Mouse (Mus musculus): ENCODE results near the gene Gabrb2. TPM values are rescaled to one million over a fixed set of nuclear protein-coding genes. Genes with fewer than 3 reads are reported as not detected.

Gabrb2 gene
- polyA plus RNA-seq, 1 experiment from 2014 or later: 6.5 TPM

DNA sequence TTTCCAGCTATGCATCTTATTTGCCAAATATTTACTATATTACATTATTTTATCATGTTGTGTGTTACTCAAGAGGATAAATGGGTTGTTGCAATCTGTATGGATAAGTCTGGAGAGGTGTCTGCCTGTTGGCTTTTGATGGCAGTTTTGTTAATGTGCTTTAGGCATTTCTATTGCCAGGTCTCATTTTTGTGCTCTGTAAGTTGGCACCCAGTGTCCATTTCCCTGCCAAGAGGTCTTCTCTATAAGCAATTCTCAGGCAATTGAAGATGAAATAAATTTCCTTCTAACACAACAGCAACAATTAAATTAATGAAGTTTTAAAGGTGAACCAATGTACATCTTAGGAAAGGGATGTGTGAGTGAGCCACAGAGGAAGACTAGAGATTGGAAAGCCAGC lies 11.9 kb downstream of the Gabrb2 start:
- Histone ChIP-seq H3K9ac (ENCODE audit: low read depth, low read length) (no peak overlapping the region), H3K4me1 (replicated peaks; ENCODE audit: control insufficient read depth, insufficient read depth, low read length) (no peaks in the 10 kb centered on the region)
- ATAC-seq (ENCODE audit: low FRiP score): no peak

GRCm38 (mm10) chr11:42438978-42439377 lies 19.4 kb downstream of the Gabrb2 start:
- Histone ChIP-seq H3K27me3 (ENCODE audit: control insufficient read depth, insufficient read depth, low read length) (no peaks in the 10 kb centered on the region), H3K36me3 (ENCODE audit: control insufficient read depth, insufficient read depth, low read length) (no peaks in the 10 kb centered on the region), H3K9ac (ENCODE audit: low read depth, low read length) (no peak overlapping the region), H3K4me2 (replicated peaks; ENCODE audit: low read depth, low read length) (no peak overlapping the region), H3K27ac (ENCODE audit: low read depth, low read length) (no peak overlapping the region), H3K4me3 (ENCODE audit: low read depth, low read length) (no peak overlapping the region), H3K9me3 (ENCODE audit: control insufficient read depth, low read length) (no peaks in the 10 kb centered on the region), H3K4me1 (replicated peaks; ENCODE audit: control insufficient read depth, insufficient read depth, low read length) (no peaks in the 10 kb centered on the region)
- ATAC-seq (ENCODE audit: low FRiP score) (no peak), DNase-seq (ENCODE audit: low spot score) (no peak)
- WGBS: 86% methylated on average over 2 of the region's 2 CpGs

More for the DNA sequence above, 11.9 kb downstream of the Gabrb2 start:
- no peaks in the 10 kb centered on the region for H3K27me3 ChIP-seq (ENCODE audit: control insufficient read depth, insufficient read depth, low read length)
- H3K36me3 ChIP-seq (ENCODE audit: control insufficient read depth, insufficient read depth, low read length): no peaks in the 10 kb centered on the region
- H3K4me3 ChIP-seq (ENCODE audit: low read depth, low read length): no peak overlapping the region
- H3K9me3 ChIP-seq (ENCODE audit: control insufficient read depth, low read length): no peaks in the 10 kb centered on the region
- H3K4me2 ChIP-seq (replicated peaks; ENCODE audit: low read depth, low read length): no peak overlapping the region
- no peak for DNase-seq (ENCODE audit: low spot score)
- H3K27ac ChIP-seq (ENCODE audit: low read depth, low read length): no peak overlapping the region

DNA sequence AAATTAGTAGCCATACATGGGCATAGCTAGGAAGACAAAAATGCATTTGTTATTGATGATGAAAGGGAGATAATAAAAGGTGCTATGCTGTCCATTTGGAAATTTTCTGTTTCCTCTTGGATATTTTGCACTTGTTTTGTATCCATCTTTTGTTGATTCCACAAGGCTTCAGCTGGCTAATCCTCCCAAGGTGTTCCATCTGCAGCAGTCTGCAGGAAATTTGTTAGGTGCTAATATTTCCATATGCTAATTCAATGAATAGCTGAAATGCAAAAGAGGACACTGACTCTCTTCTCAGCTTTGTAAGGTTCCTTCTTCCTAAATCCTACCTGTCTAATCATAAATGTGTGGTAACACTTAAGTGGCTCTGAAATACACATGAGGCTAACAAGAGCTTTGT lies 24.1 kb downstream of the Gabrb2 start:
- H3K4me3 ChIP-seq (ENCODE audit: low read depth, low read length): no peak overlapping the region
- DNase-seq (ENCODE audit: low spot score): no peak
- no peak overlapping the region for H3K27ac ChIP-seq (ENCODE audit: low read depth, low read length)
- H3K4me1 ChIP-seq (replicated peaks; ENCODE audit: control insufficient read depth, insufficient read depth, low read length): no peaks in the 10 kb centered on the region
- H3K9ac ChIP-seq (ENCODE audit: low read depth, low read length): no peak overlapping the region
- no peaks in the 10 kb centered on the region for H3K27me3 ChIP-seq (ENCODE audit: control insufficient read depth, insufficient read depth, low read length)
- no peaks in the 10 kb centered on the region for H3K36me3 ChIP-seq (ENCODE audit: control insufficient read depth, insufficient read depth, low read length)
- no peak for ATAC-seq (ENCODE audit: low FRiP score)
- H3K9me3 ChIP-seq (ENCODE audit: control insufficient read depth, low read length): no peaks in the 10 kb centered on the region
- no peak overlapping the region for H3K4me2 ChIP-seq (replicated peaks; ENCODE audit: low read depth, low read length)

DNA sequence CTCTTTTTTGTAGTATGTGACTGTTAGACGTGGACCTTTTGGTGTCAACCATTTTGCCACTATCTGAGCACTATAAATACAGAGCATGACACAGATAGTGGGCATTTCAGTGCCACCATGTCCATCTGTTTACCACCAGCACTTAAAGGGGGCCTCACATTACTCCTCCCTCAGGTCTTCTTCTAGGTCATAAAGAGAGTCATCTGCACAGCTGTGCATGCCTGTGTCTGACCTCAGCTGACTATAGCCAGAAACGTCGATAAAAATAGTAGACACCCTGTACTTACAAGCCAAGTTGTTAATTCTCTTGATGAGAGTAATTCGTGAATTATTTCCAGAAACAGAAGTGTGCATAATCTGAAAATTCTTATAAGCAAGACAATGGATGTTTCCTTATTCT lies 29.4 kb downstream of the Gabrb2 start:
- DNase-seq (ENCODE audit: low spot score) (no peak), ATAC-seq (ENCODE audit: low FRiP score) (no peak)
- no peak overlapping the region for H3K9ac ChIP-seq (ENCODE audit: low read depth, low read length)
- no peaks in the 10 kb centered on the region for H3K9me3 ChIP-seq (ENCODE audit: control insufficient read depth, low read length)
- H3K27ac ChIP-seq (ENCODE audit: low read depth, low read length): no peak overlapping the region
- H3K4me3 ChIP-seq (ENCODE audit: low read depth, low read length): no peak overlapping the region
- no peaks in the 10 kb centered on the region for H3K4me1 ChIP-seq (replicated peaks; ENCODE audit: control insufficient read depth, insufficient read depth, low read length)
- no peak overlapping the region for H3K4me2 ChIP-seq (replicated peaks; ENCODE audit: low read depth, low read length)
- H3K27me3 ChIP-seq (ENCODE audit: control insufficient read depth, insufficient read depth, low read length): no peaks in the 10 kb centered on the region
- 80% methylated on average over 4 of the region's 4 CpGs for WGBS
- no peaks in the 10 kb centered on the region for H3K36me3 ChIP-seq (ENCODE audit: control insufficient read depth, insufficient read depth, low read length)

DNA sequence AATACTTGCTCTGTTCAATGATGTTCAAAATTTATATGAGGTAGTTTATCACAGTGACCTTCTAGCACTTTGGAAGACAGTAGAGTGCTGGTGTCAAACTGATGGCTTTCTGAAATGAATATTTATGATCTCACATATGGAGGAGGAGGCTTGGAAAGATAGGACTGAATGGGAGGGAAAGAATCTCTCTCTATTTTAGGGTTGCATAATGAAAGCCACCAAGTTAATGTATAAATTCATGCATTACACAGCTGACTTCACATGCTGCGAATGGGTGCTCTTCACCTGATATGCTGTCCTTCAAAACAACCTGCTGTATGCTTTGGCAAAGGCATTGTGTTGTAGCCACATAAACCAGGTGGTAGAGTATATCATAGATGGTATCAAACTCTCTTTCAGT lies 44.6 kb downstream of the Gabrb2 start:
- ATAC-seq (ENCODE audit: low FRiP score) (no peak), DNase-seq (ENCODE audit: low spot score) (no peak)
- H3K4me1 ChIP-seq (replicated peaks; ENCODE audit: control insufficient read depth, insufficient read depth, low read length): no peaks in the 10 kb centered on the region
- H3K4me2 ChIP-seq (replicated peaks; ENCODE audit: low read depth, low read length): no peak overlapping the region
- H3K4me3 ChIP-seq (ENCODE audit: low read depth, low read length): no peak overlapping the region
- no peak overlapping the region for H3K9ac ChIP-seq (ENCODE audit: low read depth, low read length)
- 90% methylated on average over 1 of the region's 1 CpGs for WGBS
- no peaks in the 10 kb centered on the region for H3K9me3 ChIP-seq (ENCODE audit: control insufficient read depth, low read length)
- H3K36me3 ChIP-seq (ENCODE audit: control insufficient read depth, insufficient read depth, low read length): no peaks in the 10 kb centered on the region
- no peaks in the 10 kb centered on the region for H3K27me3 ChIP-seq (ENCODE audit: control insufficient read depth, insufficient read depth, low read length)
- no peak overlapping the region for H3K27ac ChIP-seq (ENCODE audit: low read depth, low read length)

- WGBS: 89% methylated on average over 3 of the region's 3 CpGs
- H3K4me2 ChIP-seq (replicated peaks; ENCODE audit: low read depth, low read length): no peak overlapping the region
- no peaks in the 10 kb centered on the region for H3K4me1 ChIP-seq (replicated peaks; ENCODE audit: control insufficient read depth, insufficient read depth, low read length)
- DNase-seq (ENCODE audit: low spot score): no peak
- no peak overlapping the region for H3K4me3 ChIP-seq (ENCODE audit: low read depth, low read length)
- H3K9me3 ChIP-seq (ENCODE audit: control insufficient read depth, low read length): no peaks in the 10 kb centered on the region
- no peak overlapping the region for H3K9ac ChIP-seq (ENCODE audit: low read depth, low read length)
- no peaks in the 10 kb centered on the region for H3K27me3 ChIP-seq (ENCODE audit: control insufficient read depth, insufficient read depth, low read length)
- no peak overlapping the region for H3K27ac ChIP-seq (ENCODE audit: low read depth, low read length)
- no peak for ATAC-seq (ENCODE audit: low FRiP score)
- no peaks in the 10 kb centered on the region for H3K36me3 ChIP-seq (ENCODE audit: control insufficient read depth, insufficient read depth, low read length)
Observed at GRCm38 (mm10) chr11:42468381-42468780, 48.8 kb downstream of the Gabrb2 start.

GRCm38 (mm10) chr11:42474523-42474922 lies 55.0 kb downstream of the Gabrb2 start:
- no peaks in the 10 kb centered on the region for H3K9me3 ChIP-seq (ENCODE audit: control insufficient read depth, low read length)
- ATAC-seq (ENCODE audit: low FRiP score) (no peak), DNase-seq (ENCODE audit: low spot score) (no peak)
- H3K27ac ChIP-seq (ENCODE audit: low read depth, low read length): no peak overlapping the region
- no peak overlapping the region for H3K4me3 ChIP-seq (ENCODE audit: low read depth, low read length)
- no peak overlapping the region for H3K9ac ChIP-seq (ENCODE audit: low read depth, low read length)
- H3K27me3 ChIP-seq (ENCODE audit: control insufficient read depth, insufficient read depth, low read length): no peaks in the 10 kb centered on the region
- H3K36me3 ChIP-seq (ENCODE audit: control insufficient read depth, insufficient read depth, low read length): no peaks in the 10 kb centered on the region
- no peaks in the 10 kb centered on the region for H3K4me1 ChIP-seq (replicated peaks; ENCODE audit: control insufficient read depth, insufficient read depth, low read length)
- no peak overlapping the region for H3K4me2 ChIP-seq (replicated peaks; ENCODE audit: low read depth, low read length)
- 70% methylated on average over 3 of the region's 3 CpGs for WGBS

GRCm38 (mm10) chr11:42487625-42488024 lies 68.1 kb downstream of the Gabrb2 start:
- Histone ChIP-seq H3K4me1 (replicated peaks; ENCODE audit: control insufficient read depth, insufficient read depth, low read length) (no peaks in the 10 kb centered on the region), H3K4me2 (replicated peaks; ENCODE audit: low read depth, low read length) (no peak overlapping the region), H3K27me3 (ENCODE audit: control insufficient read depth, insufficient read depth, low read length) (no peaks in the 10 kb centered on the region), H3K9ac (ENCODE audit: low read depth, low read length) (no peak overlapping the region), H3K4me3 (ENCODE audit: low read depth, low read length) (no peak overlapping the region), H3K9me3 (ENCODE audit: control insufficient read depth, low read length) (no peaks in the 10 kb centered on the region), H3K27ac (ENCODE audit: low read depth, low read length) (no peak overlapping the region), H3K36me3 (ENCODE audit: control insufficient read depth, insufficient read depth, low read length) (no peaks in the 10 kb centered on the region)
- DNase-seq (ENCODE audit: low spot score): peak; percentile 10
- ATAC-seq (ENCODE audit: low FRiP score): peak; percentile 76; the same call in 1 of the 2 replicates

DNA sequence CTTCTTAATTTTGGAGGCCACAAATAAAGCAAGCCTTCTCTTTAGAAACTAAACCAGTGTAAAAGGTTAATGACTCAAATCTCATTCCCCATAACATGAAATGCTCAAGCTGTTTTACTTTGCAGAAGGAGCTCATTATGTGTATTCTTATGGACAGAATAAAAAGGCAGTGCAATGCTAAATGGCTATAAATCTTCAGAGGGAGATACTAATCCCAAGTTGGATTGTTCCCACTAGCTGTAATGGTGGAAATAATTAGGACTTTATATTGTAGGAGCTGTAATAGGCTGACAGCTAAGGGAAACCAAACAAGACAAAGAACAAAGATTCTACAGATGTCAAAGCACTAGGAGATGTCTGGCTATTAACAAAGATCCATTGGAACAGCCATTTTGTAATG lies 81.6 kb downstream of the Gabrb2 start:
- no peaks in the 10 kb centered on the region for H3K9me3 ChIP-seq (ENCODE audit: control insufficient read depth, low read length)
- no peaks in the 10 kb centered on the region for H3K27me3 ChIP-seq (ENCODE audit: control insufficient read depth, insufficient read depth, low read length)
- no peak overlapping the region for H3K27ac ChIP-seq (ENCODE audit: low read depth, low read length)
- H3K9ac ChIP-seq (ENCODE audit: low read depth, low read length): no peak overlapping the region
- DNase-seq (ENCODE audit: low spot score) (no peak), ATAC-seq (ENCODE audit: low FRiP score) (no peak)
- no peaks in the 10 kb centered on the region for H3K4me1 ChIP-seq (replicated peaks; ENCODE audit: control insufficient read depth, insufficient read depth, low read length)
- H3K36me3 ChIP-seq (ENCODE audit: control insufficient read depth, insufficient read depth, low read length): no peaks in the 10 kb centered on the region
- H3K4me3 ChIP-seq (ENCODE audit: low read depth, low read length): no peak overlapping the region
- H3K4me2 ChIP-seq (replicated peaks; ENCODE audit: low read depth, low read length): no peak overlapping the region

Data from hindbrain, embryonic 11.5 days (tissue).